Mouse (Mus musculus) embryonic fibroblast, embryonic 13.5 days (primary cell): ENCODE data around the gene Hoxb4.

Source experiments
- CTCF ChIP-seq: IDR thresholded peaks from 2 replicates; pipeline ENCODE4 v1.5.1; 2011; ENCODE audit warnings: mild to moderate bottlenecking, control low read depth, low read length, moderate library complexity, borderline replicate concordance; ENCODE audit not compliant: insufficient read depth
- POLR2A ChIP-seq: IDR thresholded peaks from 2 replicates; pipeline ENCODE4 v1.6.1; 2011; ENCODE audit warnings: low read depth, mild to moderate bottlenecking, control low read depth, low read length, moderate library complexity

DNA sequence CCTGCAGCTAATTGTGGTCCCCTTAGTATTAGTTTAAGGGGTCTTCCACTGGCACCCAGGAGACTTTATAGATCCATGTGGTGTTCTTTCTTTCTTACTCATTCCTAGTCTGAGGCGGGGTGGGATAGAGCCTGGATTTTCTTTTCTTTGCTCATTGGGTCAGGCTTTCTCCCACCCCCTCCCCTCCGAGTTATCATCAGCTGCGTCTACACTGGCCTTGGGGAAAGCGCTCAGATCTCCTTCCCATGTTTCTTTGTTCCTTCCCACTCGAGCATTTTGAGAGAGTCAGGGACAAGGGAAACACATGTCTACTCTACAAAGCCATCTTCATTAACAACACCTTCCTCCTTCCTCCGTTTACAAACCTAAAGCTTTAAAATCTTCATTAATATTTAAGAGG lies 19.0 kb downstream of the Hoxb4 start:
- TF ChIP-seq POLR2A (no peak), CTCF (no peak)
